Mouse (Mus musculus) midbrain, embryonic 13.5 days (tissue): ENCODE data around the gene Bmp2k. TPM values are rescaled to one million over a fixed set of nuclear protein-coding genes. Genes with fewer than 3 reads are reported as not detected.
A peak's percentile ranks its signal among the peaks of the same experiment; 100 is the strongest.

Source experiments
- ATAC-seq: fragments of 200-750 bp; cut with Nextera tagmentation; 2 replicates; pipeline ENCODE4 v1.8.0; 2017; ENCODE audit warnings: mild to moderate bottlenecking, moderate TSS enrichment, moderate library complexity
- H3K27ac ChIP-seq: fragments of 300-500 bp; sonication (generic); 2 replicates; pipeline ENCODE4 v1.5.1; 2015; ENCODE audit warnings: inconsistent platforms, mild to moderate bottlenecking, moderate library complexity
- H3K27me3 ChIP-seq: fragments of 300-500 bp; sonication (generic); 2 replicates; pipeline ENCODE4 v1.6.1; 2015; ENCODE audit warnings: mild to moderate bottlenecking, inconsistent platforms
- H3K36me3 ChIP-seq: fragments of 300-500 bp; sonication (generic); 2 replicates; pipeline ENCODE4 v1.6.1; 2015; ENCODE audit warnings: mild to moderate bottlenecking, inconsistent platforms
- H3K4me1 ChIP-seq: fragments of 300-500 bp; sonication (generic); replicated peaks from 2 replicates; pipeline ENCODE4 v1.6.1; 2015; ENCODE audit warnings: inconsistent platforms
- H3K4me2 ChIP-seq: fragments of 300-500 bp; sonication (generic); replicated peaks from 2 replicates; pipeline ENCODE4 v1.6.1; 2015; ENCODE audit warnings: moderate library complexity, mild to moderate bottlenecking, inconsistent platforms
- H3K4me3 ChIP-seq: fragments of 300-500 bp; sonication (generic); replicated peaks from 2 replicates; pipeline ENCODE4 v1.5.1; 2015; ENCODE audit warnings: mild to moderate bottlenecking, inconsistent platforms
- H3K9ac ChIP-seq: fragments of 300-500 bp; sonication (generic); replicated peaks from 2 replicates; pipeline ENCODE4 v1.6.1; 2015; ENCODE audit warnings: mild to moderate bottlenecking, inconsistent platforms
- H3K9me3 ChIP-seq: fragments of 300-500 bp; sonication (generic); 2 replicates; pipeline ENCODE4 v1.6.1; 2016; ENCODE audit warnings: mild to moderate bottlenecking, inconsistent platforms
- WGBS: fragments of 180-500 bp; shearing (Covaris S2); methylation state at CpG from one replicate; pipeline ENCODE4 v1.1.7; 2015; 5-methylcytosine and 5-hydroxymethylcytosine counted together
- polyA plus RNA-seq: library from polyadenylated mRNA; unstranded; fragments of >200 nt; fragmentation: Nextera tagmentation; extraction: Ambion mirVana; gene quantifications from 2 replicates; pipeline ENCODE4 v1.2.1, GENCODE M21; 2015

Gene Bmp2k
- polyA plus RNA-seq, 1 experiment from 2014 or later, result 8.3 TPM

DNA sequence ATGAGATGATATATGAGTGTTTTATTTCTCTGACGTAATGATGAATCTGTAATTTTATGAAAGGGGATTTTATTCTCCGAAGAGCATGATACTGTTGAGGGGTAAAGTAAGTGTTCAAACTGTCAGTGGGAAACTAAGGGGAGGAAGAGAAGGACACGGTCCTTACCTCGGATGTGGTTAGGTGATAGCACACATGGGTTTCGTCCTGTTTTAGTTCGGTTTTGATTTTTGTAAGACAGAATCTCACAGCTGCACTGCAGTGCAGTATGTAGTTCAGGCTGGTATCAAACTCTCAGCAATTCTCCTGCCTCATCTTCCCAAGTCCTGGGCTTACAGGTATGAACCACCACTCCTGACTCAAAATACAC is 34.6 kb upstream of the Bmp2k start:
- H3K4me1 ChIP-seq, result peaks cover 8% of the 10 kb centered on the region
- H3K27me3 ChIP-seq, result no peaks in the 10 kb centered on the region
- no peak overlapping the region for H3K27ac ChIP-seq
- H3K9ac ChIP-seq, result no peak overlapping the region
- H3K9me3 ChIP-seq, result no peaks in the 10 kb centered on the region
- no peaks in the 10 kb centered on the region for H3K36me3 ChIP-seq
- no peak for ATAC-seq
- no peak overlapping the region for H3K4me2 ChIP-seq
- H3K4me3 ChIP-seq, result no peak overlapping the region
- 93% methylated on average over 6 of the region's 6 CpGs for WGBS

DNA sequence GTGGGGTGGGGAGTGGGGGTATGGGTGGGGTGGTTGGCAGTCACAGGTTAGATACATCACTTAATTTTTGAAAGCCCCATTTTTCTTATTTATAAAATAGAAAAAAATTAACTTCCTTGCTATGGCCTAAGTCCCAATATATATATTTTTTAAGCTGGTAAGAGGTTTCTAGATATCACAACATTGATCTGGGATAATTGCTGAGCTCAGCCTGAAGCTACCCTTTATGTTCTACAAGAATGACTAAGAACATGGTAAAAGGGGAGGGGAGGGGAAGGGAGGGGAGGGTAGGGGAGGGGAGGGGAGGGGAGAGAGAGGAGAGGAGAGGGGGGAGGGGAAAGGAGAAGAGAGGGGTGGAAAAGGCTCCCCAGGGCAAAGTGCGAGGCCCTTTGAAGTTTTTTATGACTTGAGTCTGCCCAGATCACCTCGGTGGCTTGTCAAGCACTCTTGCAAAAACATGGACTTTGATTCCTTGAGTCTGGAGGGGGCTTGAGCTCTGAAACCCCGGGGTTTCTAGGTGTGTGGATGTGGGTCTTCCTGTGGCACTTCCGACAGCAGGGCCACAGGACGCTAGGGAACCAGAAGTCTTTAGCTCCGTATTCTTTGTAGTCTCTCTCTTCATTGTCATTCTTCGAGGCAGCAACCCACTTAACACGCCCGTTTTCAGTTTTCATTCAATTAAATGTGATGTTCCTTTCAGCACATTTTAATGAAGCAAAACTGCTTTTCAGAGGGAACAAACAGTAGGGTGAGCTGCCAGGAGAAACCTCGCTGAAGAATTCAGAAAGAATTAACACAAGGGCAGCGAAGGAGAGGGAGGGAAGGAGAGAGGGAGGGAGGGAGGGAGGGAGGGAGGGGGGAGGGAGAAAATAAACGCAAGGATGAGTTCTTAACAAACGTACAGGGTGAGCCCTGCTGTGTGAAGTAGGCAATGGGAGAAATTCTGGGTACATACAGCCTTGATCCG is 33.1 kb upstream of the Bmp2k start:
- Histone ChIP-seq H3K4me1 (peaks cover 8% of the 10 kb centered on the region), H3K9ac (0 out of 2 replicates have a peak overlapping the region, but pooled peaks have one; percentile 19), H3K4me2 (peak overlapping the region; percentile 43), H3K4me3 (peak overlapping the region; percentile 20; the same call in 1 of the 2 replicates), H3K9me3 (no peaks in the 10 kb centered on the region), H3K36me3 (no peaks in the 10 kb centered on the region), H3K27me3 (no peaks in the 10 kb centered on the region), H3K27ac (0 out of 2 replicates have a peak overlapping the region, but pooled peaks have one; percentile 19)
- peak; percentile 55; the same call in 1 of the 2 replicates for ATAC-seq
- WGBS, result 2% methylated on average over 14 of the region's 14 CpGs

GRCm38 (mm10) chr5:96965029-96965403 is 32.5 kb upstream of the Bmp2k start:
- H3K27ac ChIP-seq, result no peak overlapping the region
- no peak overlapping the region for H3K9ac ChIP-seq
- peaks cover 8% of the 10 kb centered on the region for H3K4me1 ChIP-seq
- H3K36me3 ChIP-seq, result no peaks in the 10 kb centered on the region
- 57% methylated on average over 2 of the region's 2 CpGs for WGBS
- H3K9me3 ChIP-seq, result no peaks in the 10 kb centered on the region
- H3K4me3 ChIP-seq, result no peak overlapping the region
- H3K27me3 ChIP-seq, result no peaks in the 10 kb centered on the region
- no peak for ATAC-seq
- peak overlapping the region; percentile 43 for H3K4me2 ChIP-seq

DNA sequence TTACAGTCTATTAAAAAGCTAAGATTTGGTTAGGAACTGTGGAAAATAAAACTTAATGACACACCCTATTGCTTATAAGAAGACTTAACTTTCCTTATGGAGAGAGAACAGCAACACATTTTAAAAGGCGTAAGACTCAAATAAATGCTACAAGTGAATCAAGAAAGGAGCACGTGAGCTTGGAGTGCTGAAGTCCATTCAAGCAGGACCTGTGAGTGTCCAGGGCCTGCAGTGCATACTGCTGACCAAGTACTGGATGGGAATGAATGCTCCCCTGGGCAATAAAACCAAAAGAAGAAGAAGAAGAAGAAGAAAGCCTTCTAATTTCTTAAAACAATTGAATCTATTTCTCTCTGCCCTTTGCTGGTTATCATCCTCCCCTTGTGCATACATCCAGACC is 32.0 kb upstream of the Bmp2k start:
- WGBS, result 78% methylated on average over 2 of the region's 2 CpGs
- no peaks in the 10 kb centered on the region for H3K9me3 ChIP-seq

DNA sequence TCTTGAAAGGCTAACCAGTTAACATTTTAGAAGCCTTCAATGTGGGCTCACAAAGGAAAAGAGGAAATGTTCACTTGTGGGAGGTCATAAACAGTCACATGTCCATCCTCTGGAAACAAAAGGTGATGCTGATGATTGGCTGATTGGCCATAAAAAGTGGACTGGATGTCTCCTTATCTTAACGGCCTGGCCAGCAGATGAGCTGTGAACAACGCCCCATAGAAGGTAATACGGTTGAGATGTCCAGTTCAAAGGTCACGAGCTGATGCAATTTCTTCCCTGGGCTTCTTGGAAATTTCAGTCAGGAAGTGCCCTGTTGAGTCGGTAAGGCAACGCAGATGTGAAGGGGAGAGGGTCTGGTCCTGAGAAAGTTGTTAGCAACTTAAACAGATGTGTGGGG is 28.9 kb upstream of the Bmp2k start:
- H3K9ac ChIP-seq, result no peak overlapping the region
- ATAC-seq, result no peak
- H3K27me3 ChIP-seq, result no peaks in the 10 kb centered on the region
- H3K36me3 ChIP-seq, result no peaks in the 10 kb centered on the region
- no peak overlapping the region for H3K4me3 ChIP-seq
- peaks cover 8% of the 10 kb centered on the region for H3K4me1 ChIP-seq
- no peaks in the 10 kb centered on the region for H3K9me3 ChIP-seq
- 28% methylated on average over 6 of the region's 6 CpGs for WGBS
- H3K27ac ChIP-seq, result no peak overlapping the region
- no peak overlapping the region for H3K4me2 ChIP-seq

More for the DNA sequence above, 32.0 kb upstream of the Bmp2k start:
- no peak overlapping the region for H3K4me3 ChIP-seq
- no peak overlapping the region for H3K9ac ChIP-seq
- H3K27me3 ChIP-seq, result no peaks in the 10 kb centered on the region
- H3K27ac ChIP-seq, result no peak overlapping the region
- no peak for ATAC-seq
- H3K36me3 ChIP-seq, result no peaks in the 10 kb centered on the region
- no peak overlapping the region for H3K4me2 ChIP-seq
- H3K4me1 ChIP-seq, result peaks cover 8% of the 10 kb centered on the region

DNA sequence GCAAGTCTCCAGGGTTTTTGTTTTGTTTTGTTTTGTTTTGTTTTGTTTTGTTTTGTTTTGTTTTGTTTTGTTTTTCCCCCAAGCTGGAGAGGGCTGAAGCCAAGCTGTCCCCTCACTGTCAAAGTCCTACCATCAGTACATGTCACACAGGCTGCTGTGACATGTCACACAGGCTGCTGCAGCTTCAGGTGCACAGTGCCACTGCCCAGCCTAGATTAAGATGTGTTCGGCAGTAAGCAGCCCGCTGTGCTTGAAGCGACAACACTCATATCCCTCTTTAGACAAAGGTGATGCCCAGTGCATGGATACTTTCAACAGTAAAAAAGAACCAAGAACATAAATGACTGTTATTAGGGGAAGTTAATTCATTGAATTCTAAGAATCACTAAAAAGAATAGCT is 28.5 kb upstream of the Bmp2k start:
- 42% methylated on average over 3 of the region's 3 CpGs for WGBS
- H3K4me2 ChIP-seq, result no peak overlapping the region

DNA sequence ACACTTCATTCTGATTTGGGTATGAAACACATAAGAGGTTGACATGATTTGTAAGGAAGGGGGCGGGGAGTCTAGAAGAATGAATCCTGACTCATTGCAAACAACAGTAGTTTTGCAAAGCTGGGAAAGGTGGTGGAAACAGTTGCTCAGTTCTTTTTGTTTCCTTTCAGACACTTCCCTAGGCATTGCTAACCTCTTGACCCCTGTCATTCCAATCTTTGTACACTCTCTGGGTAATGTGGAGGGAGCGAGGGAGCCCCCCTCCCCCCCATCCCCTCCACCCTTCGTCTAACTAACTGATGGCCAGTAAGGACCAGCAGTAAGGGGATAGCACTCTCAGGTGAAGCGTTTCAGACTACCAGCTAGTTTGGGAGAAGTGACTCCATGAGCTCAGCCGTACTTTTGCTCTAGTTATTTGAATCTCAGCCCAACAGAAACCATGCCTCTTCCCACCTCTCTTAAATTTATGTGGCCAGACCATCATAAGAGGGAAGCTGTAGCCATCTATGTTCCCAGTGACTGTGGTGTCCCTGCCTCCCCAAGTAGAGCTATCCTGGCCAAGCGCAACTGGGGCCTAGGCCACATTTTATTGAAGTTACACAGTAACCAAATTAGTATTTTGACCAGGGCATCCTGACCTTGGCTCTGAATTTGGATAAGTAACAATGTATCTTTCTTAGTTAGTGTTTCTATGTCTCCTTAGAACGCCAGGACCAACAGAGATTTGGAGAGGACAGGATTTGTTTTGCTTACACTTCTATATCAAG is 27.6 kb upstream of the Bmp2k start:
- peaks cover 3% of the 10 kb centered on the region; the same call in 1 of the 2 replicates for H3K4me1 ChIP-seq
- no peak overlapping the region for H3K9ac ChIP-seq
- H3K36me3 ChIP-seq, result no peaks in the 10 kb centered on the region
- no peak for ATAC-seq
- 53% methylated on average over 7 of the region's 7 CpGs for WGBS
- no peak overlapping the region for H3K27ac ChIP-seq
- H3K9me3 ChIP-seq, result no peaks in the 10 kb centered on the region
- no peak overlapping the region for H3K4me2 ChIP-seq
- H3K4me3 ChIP-seq, result no peak overlapping the region
- H3K27me3 ChIP-seq, result no peaks in the 10 kb centered on the region

More for the DNA sequence above, 28.5 kb upstream of the Bmp2k start:
- H3K27ac ChIP-seq, result no peak overlapping the region
- no peaks in the 10 kb centered on the region for H3K9me3 ChIP-seq
- no peak overlapping the region for H3K4me3 ChIP-seq
- no peak for ATAC-seq
- peaks cover 8% of the 10 kb centered on the region for H3K4me1 ChIP-seq
- no peak overlapping the region for H3K9ac ChIP-seq
- no peaks in the 10 kb centered on the region for H3K27me3 ChIP-seq
- H3K36me3 ChIP-seq, result no peaks in the 10 kb centered on the region

- Histone ChIP-seq H3K4me2 (no peak overlapping the region), H3K4me3 (no peak overlapping the region), H3K9me3 (no peaks in the 10 kb centered on the region), H3K27me3 (no peaks in the 10 kb centered on the region), H3K27ac (no peak overlapping the region), H3K36me3 (no peaks in the 10 kb centered on the region), H3K9ac (no peak overlapping the region), H3K4me1 (no peaks in the 10 kb centered on the region)
- ATAC-seq, result no peak
Measured at GRCm38 (mm10) chr5:96970472-96970848, 27.0 kb upstream of the Bmp2k start.

- no peak overlapping the region for H3K4me2 ChIP-seq
- WGBS, result 92% methylated on average over 5 of the region's 5 CpGs
- H3K4me1 ChIP-seq, result no peaks in the 10 kb centered on the region
- ATAC-seq, result no peak
- H3K9ac ChIP-seq, result no peak overlapping the region
- no peak overlapping the region for H3K4me3 ChIP-seq
- H3K27ac ChIP-seq, result no peak overlapping the region
- no peaks in the 10 kb centered on the region for H3K9me3 ChIP-seq
- H3K36me3 ChIP-seq, result no peaks in the 10 kb centered on the region
- no peaks in the 10 kb centered on the region for H3K27me3 ChIP-seq
Measured at GRCm38 (mm10) chr5:96972474-96973130, 24.9 kb upstream of the Bmp2k start.

DNA sequence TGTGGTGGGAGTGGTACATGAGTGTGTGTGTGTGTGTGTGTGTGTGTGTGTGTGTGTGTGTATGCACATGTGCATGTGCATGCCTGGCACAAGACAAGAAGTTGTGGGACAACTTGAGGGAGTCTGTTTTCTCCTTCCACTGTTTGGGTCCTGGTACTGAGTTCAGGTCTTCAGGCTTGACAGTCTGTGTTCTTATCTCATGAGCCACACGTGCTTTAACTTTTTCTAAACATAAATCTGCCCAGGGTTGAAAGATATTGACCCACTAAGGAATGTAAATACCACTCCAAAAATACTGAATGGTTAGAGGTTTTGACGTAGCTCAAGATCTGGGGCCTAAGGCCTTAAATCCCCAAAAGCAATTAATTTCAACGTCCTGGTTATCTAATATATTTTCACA is 23.8 kb upstream of the Bmp2k start:
- Histone ChIP-seq H3K4me3 (no peak overlapping the region), H3K4me1 (no peaks in the 10 kb centered on the region)
- WGBS, result 82% methylated on average over 3 of the region's 3 CpGs

DNA sequence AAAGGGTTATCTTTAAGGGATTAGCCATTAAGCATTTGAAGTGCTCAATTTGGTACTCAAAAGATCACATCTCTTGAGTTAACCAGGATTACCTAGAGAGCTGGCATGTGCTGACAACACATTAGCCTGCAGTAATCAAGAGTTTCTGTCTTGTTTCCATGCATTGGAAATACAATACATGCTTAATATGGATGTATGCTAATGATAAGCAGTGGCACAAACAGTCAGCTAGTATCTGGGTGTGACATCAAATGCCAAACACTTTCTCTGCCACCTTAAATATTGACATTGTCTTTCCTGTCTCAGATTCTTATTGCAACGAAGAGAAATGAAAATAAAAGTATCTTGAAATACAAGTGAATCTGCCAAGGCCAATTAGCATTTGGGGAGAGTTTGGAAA is 22.8 kb upstream of the Bmp2k start:
- Histone ChIP-seq H3K36me3 (no peaks in the 10 kb centered on the region), H3K4me1 (0 out of 2 replicates have a peak, but pooled peaks cover 2% of the 10 kb centered on the region), H3K4me3 (no peak overlapping the region), H3K27ac (no peak overlapping the region), H3K4me2 (no peak overlapping the region), H3K9me3 (no peaks in the 10 kb centered on the region), H3K9ac (no peak overlapping the region), H3K27me3 (no peaks in the 10 kb centered on the region)
- 66% methylated on average over 1 of the region's 1 CpGs for WGBS
- no peak for ATAC-seq

More for the DNA sequence above, 23.8 kb upstream of the Bmp2k start:
- no peaks in the 10 kb centered on the region for H3K9me3 ChIP-seq
- no peak overlapping the region for H3K9ac ChIP-seq
- no peak overlapping the region for H3K27ac ChIP-seq
- no peak overlapping the region for H3K4me2 ChIP-seq
- no peak for ATAC-seq
- no peaks in the 10 kb centered on the region for H3K27me3 ChIP-seq
- H3K36me3 ChIP-seq, result no peaks in the 10 kb centered on the region

- Histone ChIP-seq H3K9me3 (no peaks in the 10 kb centered on the region), H3K4me3 (no peak overlapping the region), H3K9ac (no peak overlapping the region), H3K27ac (no peak overlapping the region), H3K4me2 (no peak overlapping the region), H3K4me1 (peaks cover 6% of the 10 kb centered on the region; the same call in 1 of the 2 replicates), H3K36me3 (no peaks in the 10 kb centered on the region), H3K27me3 (no peaks in the 10 kb centered on the region)
- 71% methylated on average over 3 of the region's 3 CpGs for WGBS
- no peak for ATAC-seq
Measured at GRCm38 (mm10) chr5:96975112-96975511, 22.4 kb upstream of the Bmp2k start.
